Mouse (Mus musculus) heart, adult 18-20 months (tissue): Measurements from ENCODE around the gene Gm11027. TPM values are rescaled to one million over a fixed set of nuclear protein-coding genes. Genes with fewer than 3 reads are reported as not detected.
"Not testable (repeated sequence)": the region's sequence is repeated elsewhere in the genome, so short reads cannot be mapped to it uniquely, and the experiment has no call there.

Experiments used
- DNase-seq, 2 experiments: peaks; one replicate each; pipeline ENCODE4 v3.0.0; 2021 to 2022; ENCODE audit warnings: mixed read lengths in 1 of 2
- long read RNA-seq, 2 experiments: library from polyadenylated mRNA; stranded (forward); transcript quantifications; one replicate each; pipeline ENCODE4 v2.0.0; 2021
- total RNA-seq, 2 experiments: library from RNA; stranded (reverse); gene quantifications; 2 replicates each; pipeline ENCODE4 v1.2.3; 2021

Gm11027 gene
- not detected for total RNA-seq
- long read RNA-seq, experiment 1: 0 reads
- long read RNA-seq, experiment 2: 0 reads

DNA sequence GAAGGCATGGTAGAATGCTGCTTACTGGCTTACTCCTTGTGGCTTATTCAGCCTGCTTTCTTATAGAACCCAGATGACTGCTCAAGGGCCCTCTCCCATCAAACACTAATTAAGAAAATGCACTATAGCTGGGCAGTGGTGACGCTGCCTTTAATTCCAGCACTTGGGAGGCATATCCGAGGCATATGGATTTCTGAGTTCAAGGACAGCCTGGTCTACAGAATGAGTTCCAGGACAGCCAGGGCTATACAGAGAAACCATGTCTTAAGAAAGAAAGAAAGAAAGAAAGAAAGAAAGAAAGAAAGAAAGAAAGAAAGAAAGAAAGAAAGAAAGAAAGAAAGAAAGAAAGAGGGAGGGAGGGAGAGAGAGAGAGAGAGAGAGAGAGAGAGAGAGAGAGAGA is at the start of gene Gm11027:
Gene Gm11027, plus strand, starts transcription at position 301 of the 400 bp plus-strand sequence.
- DNase-seq: not testable (repeated sequence)

GRCm38 (mm10) chr12:116226289-116227057 is 48.7 kb upstream of the Gm11027 start:
- no peak for DNase-seq

DNA sequence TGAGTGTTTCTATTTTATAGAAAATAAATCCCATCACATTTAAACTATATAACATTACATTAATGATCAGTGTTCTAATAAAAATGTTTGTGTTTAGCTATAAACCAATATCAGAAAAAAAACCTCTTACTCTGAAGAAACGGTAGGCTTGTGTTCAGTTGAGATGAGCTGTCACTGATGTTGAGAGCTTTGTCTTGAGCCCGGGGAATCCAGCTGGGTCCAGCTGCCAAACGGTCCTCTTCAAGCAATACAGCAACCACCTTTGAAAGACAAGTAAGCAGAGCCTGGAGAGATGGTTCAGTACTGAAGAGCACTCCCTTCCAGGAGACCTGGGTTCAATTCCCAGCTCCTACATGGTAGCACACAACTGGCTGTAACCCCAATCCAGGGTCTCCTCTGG is 45.7 kb upstream of the Gm11027 start:
- DNase-seq: no peak

- peak; percentile 89 to 93 for DNase-seq
Observed at GRCm38 (mm10) chr12:116231612-116232011, 43.6 kb upstream of the Gm11027 start.

GRCm38 (mm10) chr12:116232061-116232460 is 43.1 kb upstream of the Gm11027 start:
- DNase-seq: peak in 1 of 2 experiments; percentile 29

DNA sequence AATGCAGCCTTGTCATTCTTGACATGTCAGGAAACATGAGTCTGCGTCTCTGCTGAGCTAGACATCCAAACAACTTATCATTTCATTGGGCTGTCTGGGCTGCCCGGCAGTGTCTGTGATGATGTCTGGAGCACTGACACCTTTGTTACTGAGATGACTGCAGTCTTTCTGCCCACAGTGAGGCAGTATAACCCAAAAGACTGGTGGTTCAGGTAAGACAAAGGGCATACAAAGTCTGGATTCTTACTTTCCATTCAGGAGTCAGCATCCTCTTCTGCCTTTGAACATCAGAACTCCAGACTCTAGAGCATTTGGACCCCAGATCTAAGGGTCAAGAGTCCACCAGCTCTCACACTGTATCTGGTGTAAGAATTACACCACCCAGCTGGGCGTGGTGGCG is 39.8 kb upstream of the Gm11027 start:
- DNase-seq: no peak

GRCm38 (mm10) chr12:116236658-116237057 is 38.5 kb upstream of the Gm11027 start:
- DNase-seq: peak in 1 of 2 experiments; percentile 18

- no peak for DNase-seq
Observed at GRCm38 (mm10) chr12:116238370-116238769, 36.8 kb upstream of the Gm11027 start.

- no peak for DNase-seq
Observed at GRCm38 (mm10) chr12:116238803-116239202, 36.4 kb upstream of the Gm11027 start.

- no peak for DNase-seq
Observed at GRCm38 (mm10) chr12:116244601-116245000, 30.6 kb upstream of the Gm11027 start.

GRCm38 (mm10) chr12:116254652-116255051 is 20.5 kb upstream of the Gm11027 start:
- no peak for DNase-seq

- DNase-seq: no peak
Observed at GRCm38 (mm10) chr12:116255636-116256035, 19.6 kb upstream of the Gm11027 start.

- DNase-seq: no peak
Observed at GRCm38 (mm10) chr12:116258321-116258720, 16.9 kb upstream of the Gm11027 start.

DNA sequence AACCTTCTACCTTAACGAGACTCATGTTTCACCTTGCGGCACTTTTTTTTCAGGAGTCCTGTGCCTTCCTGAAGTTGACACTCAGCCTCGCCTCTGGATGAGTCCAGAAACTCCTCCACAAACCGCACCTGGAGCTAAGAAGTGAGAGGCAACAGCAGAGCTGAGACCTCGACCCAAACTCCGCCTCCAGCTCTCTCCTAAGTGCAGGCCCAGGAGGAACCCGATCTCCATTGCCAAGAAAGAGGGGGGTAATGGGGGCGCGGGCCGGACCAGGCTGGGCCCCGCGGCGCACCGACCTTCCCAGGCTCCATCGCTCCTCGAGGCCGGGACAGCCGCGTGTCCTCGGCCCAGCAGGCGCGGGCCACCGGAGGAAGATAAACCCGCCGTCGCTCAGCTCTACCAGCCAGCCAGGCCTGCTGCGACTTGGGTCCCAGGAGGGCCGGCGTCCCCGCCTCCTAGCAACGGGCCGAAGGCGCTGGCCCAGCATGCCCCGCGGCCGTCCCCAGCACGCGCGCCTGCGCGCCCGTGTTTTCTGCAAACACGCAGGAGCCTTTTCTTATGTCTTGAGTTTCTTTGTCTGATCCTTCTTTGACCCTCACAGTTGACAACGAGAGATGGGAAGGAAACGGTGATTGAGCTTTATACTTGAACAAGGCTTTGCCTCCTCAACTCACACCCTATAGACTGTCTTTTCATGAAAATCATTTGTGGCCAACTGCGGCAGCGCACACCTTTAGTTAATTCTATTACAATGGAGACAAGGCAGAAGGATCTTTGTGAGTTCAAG is 12.4 kb upstream of the Gm11027 start, which contains the start of gene Wdr60:
Gene Wdr60, minus strand, starts transcription at position 468 of the 787 bp plus-strand sequence.
- peak; percentile 91 to 93 for DNase-seq

GRCm38 (mm10) chr12:116264756-116265155 is 10.4 kb upstream of the Gm11027 start:
- DNase-seq: no peak

DNA sequence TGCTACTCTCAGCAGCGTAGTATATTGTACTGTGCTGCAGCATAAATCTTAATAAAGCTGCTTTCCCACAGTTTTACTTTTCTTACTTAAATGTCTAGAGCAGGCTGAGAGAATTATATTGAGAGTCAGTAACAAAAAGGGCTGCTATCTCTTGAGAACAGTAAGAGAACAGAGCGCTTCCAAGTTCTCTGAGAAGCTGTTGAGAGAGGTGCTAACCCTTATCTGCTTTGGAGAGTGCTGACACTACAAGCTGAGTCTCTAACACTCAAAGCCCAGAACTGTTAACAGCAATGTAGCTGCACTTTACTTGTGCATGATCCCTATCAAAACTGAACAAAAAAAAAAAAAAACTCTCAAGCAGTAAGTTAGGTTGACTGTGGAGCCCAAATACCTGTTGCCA is 9.9 kb upstream of the Gm11027 start:
- no peak for DNase-seq

DNA sequence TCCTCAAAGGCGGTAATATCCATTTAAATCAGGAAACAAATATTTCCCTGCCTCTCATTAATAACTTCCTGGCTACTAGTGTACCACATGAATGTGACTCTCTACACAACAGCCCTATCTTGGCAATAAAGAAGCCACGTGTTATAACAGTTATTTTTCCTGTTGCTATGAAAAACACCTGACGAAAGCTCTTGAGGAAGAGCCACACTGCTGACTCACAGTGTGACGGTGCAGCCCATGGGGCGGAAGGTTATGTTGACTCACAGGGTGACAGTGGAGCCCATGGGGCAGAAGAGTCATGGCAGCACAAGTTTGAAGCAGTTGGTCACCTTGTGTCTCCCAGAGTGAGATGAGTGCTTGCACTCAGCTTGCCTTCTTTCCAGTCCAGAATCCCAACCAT is 5.7 kb upstream of the Gm11027 start:
- peak in 1 of 2 experiments; percentile 26 for DNase-seq

- no peak for DNase-seq
Observed at GRCm38 (mm10) chr12:116270538-116270937, 4.6 kb upstream of the Gm11027 start.

GRCm38 (mm10) chr12:116271071-116271470 is 4.1 kb upstream of the Gm11027 start:
- no peak for DNase-seq

GRCm38 (mm10) chr12:116273733-116274132 is 1.5 kb upstream of the Gm11027 start:
- no peak for DNase-seq

DNA sequence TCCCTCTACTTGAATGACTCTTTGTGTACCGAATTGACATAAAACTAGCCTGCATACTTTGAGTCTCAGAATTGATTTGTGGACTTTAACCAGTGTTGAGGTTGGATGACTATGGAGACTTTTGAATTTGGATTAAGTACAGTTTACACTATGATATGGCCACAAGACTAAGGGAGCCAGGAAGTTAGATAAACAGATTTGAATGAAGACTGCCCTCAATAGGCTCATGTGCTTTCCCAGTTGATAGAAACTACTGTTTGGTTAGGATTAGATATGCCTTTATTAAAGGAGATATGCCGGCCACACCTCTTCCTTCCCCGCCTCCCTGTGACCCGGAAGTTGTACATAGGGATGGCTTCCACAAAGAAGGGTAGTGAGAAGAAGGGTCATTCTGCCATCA is 445 bp downstream of the Gm11027 start:
- DNase-seq: no peak

DNA sequence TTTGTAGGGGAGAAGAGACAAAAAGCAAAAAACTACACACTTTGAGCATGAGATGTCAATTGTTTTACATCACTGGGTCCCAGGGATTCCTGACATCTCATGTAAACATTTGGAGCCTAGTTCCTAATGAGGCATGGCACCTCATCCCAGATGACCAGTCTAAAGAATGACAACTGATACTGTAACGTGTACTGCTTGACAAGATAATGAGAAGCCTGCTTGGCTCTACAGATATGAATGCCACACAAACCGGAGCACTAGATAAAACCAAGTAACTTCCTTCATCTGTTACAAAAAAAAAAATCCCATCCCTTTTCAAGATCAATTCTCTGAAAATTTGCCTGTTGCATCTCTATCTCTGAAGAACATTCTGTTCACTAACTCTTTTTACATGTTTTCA is 1.8 kb downstream of the Gm11027 start:
- no peak for DNase-seq

DNA sequence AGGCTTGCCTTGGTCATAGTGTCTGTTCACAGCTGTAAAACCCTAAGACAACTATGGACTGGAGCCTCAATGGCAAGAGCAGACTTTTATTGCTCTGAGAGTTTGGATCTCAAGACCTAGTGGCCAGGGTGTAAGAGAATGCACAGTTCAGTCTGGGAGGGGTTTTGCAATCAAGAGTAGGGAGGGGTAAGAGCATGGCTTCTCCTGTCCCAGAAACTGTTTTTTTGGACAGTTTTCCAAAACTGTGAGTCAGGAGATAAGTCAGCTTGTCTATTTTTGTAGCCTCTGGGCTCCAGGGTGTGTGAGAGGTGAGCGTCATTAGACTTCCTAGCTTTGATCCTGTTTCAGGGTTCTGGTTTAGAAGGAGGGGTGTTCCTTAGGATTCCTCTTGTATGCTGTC is 3.4 kb downstream of the Gm11027 start:
- DNase-seq: peak; percentile 14 to 25
